Mouse (Mus musculus) heart, embryonic 12.5 days (tissue): ENCODE data around the gene Scube3. TPM values are rescaled to one million over a fixed set of nuclear protein-coding genes. Genes with fewer than 3 reads are reported as not detected.

Source experiments
- ATAC-seq: fragments of 200-750 bp; cut with Nextera tagmentation; 2 replicates; pipeline ENCODE4 v1.8.0; 2017; ENCODE audit warnings: moderate TSS enrichment, moderate library complexity; ENCODE audit not compliant: insufficient number of reproducible peaks, low FRiP score
- H3K27ac ChIP-seq: fragments of 300-500 bp; sonication (generic); 2 replicates; pipeline ENCODE4 v1.5.1; 2016; ENCODE audit warnings: mild to moderate bottlenecking, moderate library complexity; ENCODE audit not compliant: poor library complexity, severe bottlenecking
- H3K27me3 ChIP-seq: fragments of 300-500 bp; sonication (generic); replicated peaks from 2 replicates; pipeline ENCODE4 v1.6.1; 2016; ENCODE audit warnings: mild to moderate bottlenecking, moderate library complexity
- H3K36me3 ChIP-seq: fragments of 300-500 bp; sonication (generic); 2 replicates; pipeline ENCODE4 v1.6.1; 2016; ENCODE audit warnings: mild to moderate bottlenecking, moderate library complexity
- H3K4me1 ChIP-seq: fragments of 300-500 bp; sonication (generic); replicated peaks from 2 replicates; pipeline ENCODE4 v1.6.1; 2016; ENCODE audit warnings: mild to moderate bottlenecking
- H3K4me2 ChIP-seq: fragments of 300-500 bp; sonication (generic); 2 replicates; pipeline ENCODE4 v1.6.1; 2016; ENCODE audit warnings: mild to moderate bottlenecking, moderate library complexity
- H3K4me3 ChIP-seq: fragments of 300-500 bp; sonication (generic); 2 replicates; pipeline ENCODE4 v1.5.1; 2016; ENCODE audit warnings: mild to moderate bottlenecking
- H3K9ac ChIP-seq: fragments of 300-500 bp; sonication (generic); 2 replicates; pipeline ENCODE4 v1.6.1; 2016; ENCODE audit warnings: mild to moderate bottlenecking, moderate library complexity
- H3K9me3 ChIP-seq: fragments of 300-500 bp; sonication (generic); replicated peaks from 2 replicates; pipeline ENCODE4 v1.6.1; 2016; ENCODE audit warnings: mild to moderate bottlenecking, moderate library complexity
- WGBS: fragments of 180-500 bp; shearing (Covaris S2); methylation state at CpG from one replicate; pipeline ENCODE4 v1.1.7; 2016; 5-methylcytosine and 5-hydroxymethylcytosine counted together
- polyA plus RNA-seq: library from polyadenylated mRNA; unstranded; fragments of >200 nt; fragmentation: Nextera tagmentation; extraction: Ambion mirVana; gene quantifications from 2 replicates; pipeline ENCODE4 v1.2.1, GENCODE M21; 2016

The Scube3 gene
- polyA plus RNA-seq, 1 experiment from 2014 or later, result 1.1 TPM

DNA sequence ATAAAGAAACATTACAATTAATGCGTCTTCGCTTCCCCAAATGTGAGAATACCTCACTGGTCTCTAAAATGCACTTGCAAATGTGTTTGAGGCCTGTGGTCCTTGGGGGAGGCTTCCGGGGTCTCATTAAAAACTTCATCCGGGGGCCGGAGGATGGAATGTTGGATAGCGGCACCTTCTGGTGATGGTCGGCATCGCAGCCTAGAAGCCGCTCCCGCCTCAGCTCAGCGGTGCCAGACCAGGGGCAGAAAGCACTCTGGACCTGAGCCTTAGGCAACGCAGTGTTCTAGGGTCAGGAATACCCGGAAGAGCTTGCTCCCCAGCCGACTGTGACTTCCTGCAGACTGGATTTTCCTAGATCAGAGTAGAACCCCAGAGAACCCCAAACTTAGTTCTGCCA is 8.7 kb upstream of the Scube3 start:
- 8% methylated on average over 14 of the region's 14 CpGs for WGBS
- Histone ChIP-seq H3K36me3 (no peaks in the 10 kb centered on the region), H3K4me2 (no peak overlapping the region), H3K4me1 (peaks cover 10% of the 10 kb centered on the region), H3K9me3 (no peaks in the 10 kb centered on the region), H3K9ac (no peak overlapping the region), H3K4me3 (no peak overlapping the region), H3K27me3 (peaks cover 30% of the 10 kb centered on the region), H3K27ac (no peak overlapping the region)
- ATAC-seq, result no peak

DNA sequence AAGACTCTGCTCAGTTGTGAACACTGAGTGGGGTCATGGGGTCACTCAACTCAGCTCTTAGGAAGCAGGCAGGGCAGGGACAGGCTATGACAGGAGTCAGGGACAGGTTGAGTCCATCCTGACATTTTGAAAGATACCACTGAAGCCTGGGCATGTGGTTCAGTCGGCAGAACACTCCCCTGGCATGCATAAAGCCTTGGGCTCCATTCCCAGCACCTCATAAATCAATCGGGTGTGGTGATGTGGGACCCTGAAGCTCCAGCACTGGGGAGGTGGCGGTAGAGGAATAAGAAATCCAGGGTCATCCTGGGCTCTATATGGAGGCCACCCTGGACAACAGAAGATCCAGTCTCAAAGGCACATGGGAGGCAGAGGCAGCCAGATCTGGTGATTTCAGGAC is 6.4 kb upstream of the Scube3 start:
- Histone ChIP-seq H3K9ac (no peak overlapping the region), H3K4me1 (peaks cover 13% of the 10 kb centered on the region), H3K9me3 (no peaks in the 10 kb centered on the region), H3K36me3 (no peaks in the 10 kb centered on the region), H3K4me2 (no peak overlapping the region), H3K27ac (no peak overlapping the region), H3K4me3 (no peak overlapping the region), H3K27me3 (peaks cover 47% of the 10 kb centered on the region)
- no peak for ATAC-seq
- whole genome bisulfite sequencing, result 75% methylated on average over 3 of the region's 3 CpGs

DNA sequence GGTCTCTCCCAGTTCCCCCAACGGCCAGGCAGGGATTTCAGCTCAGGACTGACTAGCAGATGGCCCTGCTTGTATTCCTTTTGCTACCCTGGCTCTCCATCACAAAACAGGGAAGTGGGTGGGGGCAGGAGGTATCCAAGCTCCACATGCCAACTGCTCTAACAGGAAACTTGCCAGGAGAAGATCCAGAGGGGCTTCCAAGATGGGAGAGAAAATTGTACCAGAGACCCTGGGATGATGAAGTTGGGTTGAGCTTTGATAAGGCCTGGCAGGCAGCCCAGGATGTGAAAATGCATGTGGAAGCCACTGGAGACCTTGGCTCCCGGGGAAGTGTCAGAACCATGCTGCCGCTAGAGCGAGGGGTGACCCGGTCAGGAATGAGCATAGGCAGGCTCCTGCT is 5.7 kb upstream of the Scube3 start:
- Histone ChIP-seq H3K4me2 (no peak overlapping the region), H3K9ac (0 out of 2 replicates have a peak overlapping the region, but pooled peaks have one; percentile 3), H3K4me3 (no peak overlapping the region), H3K36me3 (no peaks in the 10 kb centered on the region), H3K27ac (peak overlapping the region; percentile 28; the same call in 1 of the 2 replicates), H3K27me3 (peaks cover 54% of the 10 kb centered on the region), H3K4me1 (peaks cover 16% of the 10 kb centered on the region), H3K9me3 (no peaks in the 10 kb centered on the region)
- 7% methylated on average over 5 of the region's 5 CpGs for WGBS
- no peak for ATAC-seq

DNA sequence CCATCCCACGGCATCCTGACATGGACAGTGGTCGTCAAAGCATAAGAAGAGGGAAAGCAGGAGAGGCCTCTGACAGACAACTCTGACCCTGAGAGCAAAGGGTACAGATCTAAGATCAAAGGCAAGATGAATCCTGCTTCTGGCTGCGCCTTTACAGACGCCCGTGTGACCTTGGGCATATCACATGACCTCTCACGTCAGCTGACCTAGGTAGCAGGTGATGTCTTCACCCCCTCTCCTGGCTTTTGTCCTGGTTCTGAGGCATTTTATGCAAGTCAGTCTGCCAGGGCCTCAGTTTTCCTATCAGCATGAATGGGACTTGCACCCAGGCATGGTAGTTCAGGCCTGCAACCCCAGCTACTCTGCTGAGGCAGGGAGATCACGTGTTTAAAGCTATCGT is 3.9 kb upstream of the Scube3 start:
- no peaks in the 10 kb centered on the region for H3K9me3 ChIP-seq
- no peak overlapping the region for H3K27ac ChIP-seq
- H3K4me2 ChIP-seq, result no peak overlapping the region
- H3K9ac ChIP-seq, result no peak overlapping the region
- H3K4me3 ChIP-seq, result no peak overlapping the region
- whole genome bisulfite sequencing, result 77% methylated on average over 8 of the region's 8 CpGs
- H3K4me1 ChIP-seq, result peaks cover 30% of the 10 kb centered on the region
- H3K36me3 ChIP-seq, result no peaks in the 10 kb centered on the region
- peaks cover 66% of the 10 kb centered on the region for H3K27me3 ChIP-seq
- ATAC-seq, result no peak

DNA sequence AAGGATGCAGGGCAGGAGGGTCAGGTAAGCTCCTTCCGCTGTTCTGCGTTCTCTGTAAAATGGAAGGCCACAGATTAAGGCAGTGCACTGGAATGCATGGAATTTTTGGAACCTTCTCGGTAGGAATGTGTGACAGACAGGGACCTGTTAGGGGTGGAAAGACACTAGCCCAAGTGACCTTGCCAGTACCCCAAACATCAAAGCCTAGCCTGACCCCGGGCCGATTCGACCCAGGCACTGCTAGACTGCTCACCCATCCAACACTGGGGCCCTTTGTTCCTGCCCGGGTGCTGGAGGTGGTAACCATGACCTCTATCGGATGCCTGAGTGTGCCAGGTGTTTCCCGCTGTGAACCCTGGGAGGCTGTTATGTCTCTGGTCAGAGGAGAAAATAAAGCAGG is 3.3 kb upstream of the Scube3 start:
- Histone ChIP-seq H3K9ac (no peak overlapping the region), H3K4me3 (no peak overlapping the region), H3K9me3 (no peaks in the 10 kb centered on the region), H3K27ac (no peak overlapping the region), H3K4me2 (no peak overlapping the region), H3K4me1 (peaks cover 37% of the 10 kb centered on the region), H3K27me3 (peaks cover 72% of the 10 kb centered on the region), H3K36me3 (no peaks in the 10 kb centered on the region)
- no peak for ATAC-seq
- 48% methylated on average over 9 of the region's 9 CpGs for WGBS

DNA sequence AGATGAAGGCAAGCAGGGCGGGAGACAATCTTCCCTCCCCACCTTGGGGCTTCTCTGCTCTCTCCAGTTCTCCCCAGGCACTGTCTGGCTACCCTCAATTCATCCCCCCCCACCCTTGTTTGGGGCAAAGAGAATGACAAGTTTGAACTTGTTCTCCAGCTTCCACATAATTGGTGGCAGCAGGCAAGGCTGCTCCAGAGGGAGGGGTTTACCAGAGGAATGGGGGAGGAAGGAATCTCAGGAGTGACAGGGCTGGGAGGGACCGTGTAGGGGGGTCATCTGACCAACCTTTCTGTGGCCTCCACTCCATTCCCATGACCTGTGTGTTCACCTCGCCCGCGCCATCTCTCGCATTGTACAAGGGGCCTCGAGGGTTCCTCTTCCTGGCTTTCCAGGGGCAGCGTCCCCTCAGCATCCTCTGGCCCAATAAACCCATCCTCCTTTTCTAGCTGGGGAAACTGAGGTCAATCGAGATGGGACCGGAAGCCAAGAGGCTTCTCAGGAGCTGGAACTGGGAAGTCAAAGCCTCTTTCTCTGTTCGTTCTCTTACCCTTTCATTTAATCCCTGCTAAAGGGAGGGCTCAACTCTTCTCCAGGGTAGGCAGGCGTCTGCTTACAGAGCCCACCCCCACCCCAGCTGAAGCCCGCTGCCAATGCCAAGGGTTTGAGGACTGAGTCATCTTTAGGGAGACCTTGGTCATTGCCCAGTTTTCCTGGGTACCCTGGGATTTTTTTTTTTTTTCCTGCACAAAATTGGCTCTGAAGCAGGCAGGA is 1.3 kb upstream of the Scube3 start:
- Histone ChIP-seq H3K4me2 (no peak overlapping the region), H3K9ac (no peak overlapping the region), H3K27me3 (peaks cover 76% of the 10 kb centered on the region), H3K27ac (no peak overlapping the region), H3K4me1 (peaks cover 47% of the 10 kb centered on the region), H3K9me3 (no peaks in the 10 kb centered on the region), H3K4me3 (no peak overlapping the region), H3K36me3 (no peaks in the 10 kb centered on the region)
- ATAC-seq, result no peak
- 22% methylated on average over 13 of the region's 13 CpGs for WGBS

DNA sequence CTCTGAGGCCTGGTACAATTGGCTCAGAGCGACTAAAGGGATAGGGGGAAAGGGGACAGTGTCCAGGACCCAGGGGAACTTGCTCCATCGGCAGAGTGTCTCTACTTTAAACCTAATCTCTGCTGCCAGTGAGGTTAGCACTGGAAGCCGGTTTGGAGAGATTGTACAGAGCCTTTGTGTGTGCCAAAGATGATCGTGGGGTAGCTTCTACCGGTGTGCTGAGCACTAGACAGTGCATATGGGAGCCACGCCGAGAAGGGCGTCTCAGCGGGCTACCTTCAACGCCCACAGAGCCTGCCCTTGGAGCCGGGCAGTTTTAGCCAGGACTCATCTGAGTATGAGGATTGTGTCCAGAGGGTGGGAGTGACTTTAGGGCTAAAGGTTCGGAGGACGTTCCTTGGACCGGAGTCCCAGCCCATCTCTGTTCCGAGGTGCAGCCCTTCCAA is 713 bp upstream of the Scube3 start:
- Histone ChIP-seq H3K27me3 (peaks cover 82% of the 10 kb centered on the region), H3K4me2 (peak overlapping the region; percentile 100), H3K9me3 (no peaks in the 10 kb centered on the region), H3K4me3 (peak overlapping the region; percentile 72), H3K36me3 (no peaks in the 10 kb centered on the region), H3K4me1 (peaks cover 45% of the 10 kb centered on the region), H3K27ac (no peak overlapping the region), H3K9ac (peak overlapping the region; percentile 75; the same call in 1 of the 2 replicates)
- no peak for ATAC-seq
- WGBS, result 3% methylated on average over 15 of the region's 15 CpGs

DNA sequence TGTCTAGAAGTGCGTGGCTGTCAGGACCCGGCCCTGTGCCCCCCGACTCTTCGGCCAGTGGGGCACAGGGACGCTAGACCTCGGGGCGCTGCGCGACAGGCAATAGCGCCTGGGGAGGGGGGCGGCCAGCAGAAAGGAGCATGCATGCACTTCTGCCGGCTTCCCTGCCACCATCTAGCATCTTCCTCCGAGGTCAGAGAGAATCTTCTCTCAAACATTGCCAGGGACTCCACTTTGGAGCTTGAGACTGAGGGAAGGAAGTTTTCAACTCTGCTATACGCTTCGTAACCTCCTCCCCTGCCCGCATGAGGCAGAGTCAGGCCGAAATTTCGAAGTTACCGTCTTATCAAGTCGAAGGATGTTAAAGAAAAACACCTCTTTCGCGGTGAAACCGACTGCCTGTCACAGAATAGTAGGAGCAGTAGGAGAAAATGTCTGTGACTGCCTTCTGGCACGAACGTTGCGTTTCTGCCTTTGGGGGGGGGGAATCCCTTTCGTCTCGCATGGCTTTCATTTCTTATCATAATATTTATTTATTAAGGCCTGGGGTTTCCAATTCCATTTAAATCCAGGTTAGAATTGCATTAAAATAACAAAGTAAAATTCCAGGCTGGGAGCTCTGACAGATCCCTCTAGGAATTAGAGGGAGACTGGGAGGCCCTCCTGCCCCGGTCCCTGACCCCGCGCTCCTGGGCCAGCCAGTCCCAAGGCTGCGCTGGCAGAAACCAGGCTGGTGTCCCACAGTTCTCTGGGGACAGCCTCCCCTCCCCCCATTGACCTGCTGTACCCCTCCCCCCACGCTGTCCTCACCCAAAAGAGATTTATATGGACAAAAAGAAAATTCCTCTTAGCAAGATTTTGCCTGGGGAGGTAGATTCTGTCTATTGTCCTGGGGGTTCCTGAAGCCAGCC is 1.0 kb downstream of the Scube3 start:
- H3K36me3 ChIP-seq, result no peaks in the 10 kb centered on the region
- no peaks in the 10 kb centered on the region for H3K9me3 ChIP-seq
- H3K27ac ChIP-seq, result no peak overlapping the region
- peak overlapping the region; percentile 75 for H3K9ac ChIP-seq
- peak overlapping the region; percentile 72 for H3K4me3 ChIP-seq
- H3K4me1 ChIP-seq, result peaks cover 45% of the 10 kb centered on the region
- H3K27me3 ChIP-seq, result peaks cover 88% of the 10 kb centered on the region
- ATAC-seq, result no peak
- peak overlapping the region; percentile 100 for H3K4me2 ChIP-seq
- 1% methylated on average over 33 of the region's 33 CpGs for WGBS

DNA sequence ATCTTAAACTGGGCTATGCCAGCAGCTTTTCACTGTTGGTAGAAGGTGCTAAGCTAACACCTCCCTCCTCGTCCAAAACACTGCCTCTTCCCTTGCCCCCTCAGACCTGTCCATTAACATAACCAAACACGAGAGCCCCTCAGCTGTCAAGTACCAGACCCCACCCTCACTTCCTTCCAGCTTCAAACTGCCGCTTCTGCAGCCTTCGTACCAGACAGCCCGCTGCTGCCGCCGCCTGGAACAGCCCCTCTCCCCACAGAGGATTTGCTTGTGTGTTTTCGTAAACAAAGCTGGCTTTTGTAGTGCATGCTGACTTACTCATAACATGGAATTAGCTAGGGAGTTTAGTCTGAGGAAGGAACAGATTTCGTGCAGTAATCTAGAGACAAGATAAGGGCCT is 1.8 kb downstream of the Scube3 start:
- Histone ChIP-seq H3K9ac (no peak overlapping the region), H3K27ac (no peak overlapping the region), H3K9me3 (no peaks in the 10 kb centered on the region), H3K27me3 (peaks cover 96% of the 10 kb centered on the region), H3K4me1 (peaks cover 42% of the 10 kb centered on the region), H3K36me3 (no peaks in the 10 kb centered on the region), H3K4me2 (peak overlapping the region; percentile 100), H3K4me3 (0 out of 2 replicates have a peak overlapping the region, but pooled peaks have one; percentile 72)
- WGBS, result 3% methylated on average over 9 of the region's 9 CpGs
- ATAC-seq, result no peak

DNA sequence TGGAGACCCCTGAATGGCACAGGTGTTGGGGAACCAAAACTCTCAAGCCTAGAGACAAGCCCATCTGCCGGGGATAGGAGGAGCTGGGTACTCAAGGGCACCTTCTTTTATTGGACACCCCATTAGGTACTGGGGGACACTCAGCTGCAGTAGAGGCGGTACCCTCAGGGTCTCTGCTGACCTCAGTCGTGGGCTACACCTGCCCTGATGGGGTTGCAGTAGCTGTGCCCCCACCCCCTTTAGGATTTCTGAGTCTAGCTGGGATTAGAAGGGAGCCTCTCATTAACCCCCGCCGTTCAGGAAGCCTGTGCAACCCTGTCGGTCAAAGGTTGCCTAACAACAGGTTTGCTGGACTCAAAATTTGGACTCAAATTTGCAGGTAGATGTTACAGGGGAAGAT is 2.3 kb downstream of the Scube3 start:
- H3K9me3 ChIP-seq, result no peaks in the 10 kb centered on the region
- 8% methylated on average over 6 of the region's 6 CpGs for WGBS
- peaks cover 42% of the 10 kb centered on the region for H3K4me1 ChIP-seq
- peaks cover 94% of the 10 kb centered on the region for H3K27me3 ChIP-seq
- ATAC-seq, result no peak
- no peaks in the 10 kb centered on the region for H3K36me3 ChIP-seq
- H3K9ac ChIP-seq, result no peak overlapping the region
- no peak overlapping the region for H3K4me3 ChIP-seq
- peak overlapping the region; percentile 100 for H3K4me2 ChIP-seq
- H3K27ac ChIP-seq, result no peak overlapping the region

DNA sequence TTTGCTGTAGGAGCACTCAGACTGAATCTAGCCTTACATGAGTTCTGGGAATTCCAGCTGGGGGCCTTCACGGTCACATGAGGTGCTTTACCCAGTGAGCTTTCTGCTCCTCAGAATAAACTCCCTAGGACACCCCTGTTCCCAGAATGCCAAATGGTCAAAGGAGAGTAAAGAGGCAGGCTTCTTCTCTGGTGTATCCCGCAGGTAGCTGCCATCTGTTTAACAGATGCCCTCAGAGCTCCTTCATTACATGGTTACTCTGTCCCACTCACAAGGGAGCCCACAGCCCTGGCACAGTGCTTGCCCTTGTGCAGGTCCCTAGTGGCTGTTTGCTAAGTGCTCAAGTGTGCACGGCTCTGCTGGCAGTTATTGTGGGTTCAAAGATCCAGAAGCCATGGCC is 6.3 kb downstream of the Scube3 start:
- H3K27me3 ChIP-seq, result peaks cover 79% of the 10 kb centered on the region
- 68% methylated on average over 3 of the region's 3 CpGs for WGBS
- H3K4me2 ChIP-seq, result no peak overlapping the region
- ATAC-seq, result no peak
- no peak overlapping the region for H3K4me3 ChIP-seq
- H3K4me1 ChIP-seq, result peaks cover 26% of the 10 kb centered on the region
- no peak overlapping the region for H3K9ac ChIP-seq
- no peak overlapping the region for H3K27ac ChIP-seq
- H3K9me3 ChIP-seq, result no peaks in the 10 kb centered on the region
- no peaks in the 10 kb centered on the region for H3K36me3 ChIP-seq
